Mouse (Mus musculus) heart, postnatal 0 days (tissue): Measurements from ENCODE around the gene 6330409D20Rik. TPM values are rescaled to one million over a fixed set of nuclear protein-coding genes. Genes with fewer than 3 reads are reported as not detected.

ENCODE experiments used
- ATAC-seq: fragments of 200-750 bp; cut with Nextera tagmentation; 2 replicates; pipeline ENCODE4 v1.8.0; 2017; ENCODE audit warnings: low read depth, moderate number of reproducible peaks, moderate library complexity; ENCODE audit not compliant: insufficient read depth
- DNase-seq: peaks from one replicate; pipeline ENCODE4 v3.0.0-alpha.2; 2016; ENCODE audit warnings: low spot score
- H3K27ac ChIP-seq: fragments of 300-500 bp; sonication (generic); 2 replicates; pipeline ENCODE4 v1.5.1; 2014; ENCODE audit warnings: low read depth, mild to moderate bottlenecking
- H3K27me3 ChIP-seq: fragments of 300-500 bp; sonication (generic); 2 replicates; pipeline ENCODE4 v1.6.1; 2014; ENCODE audit warnings: low read length, mixed read lengths; ENCODE audit not compliant: control insufficient read depth, insufficient read depth
- H3K36me3 ChIP-seq: fragments of 300-500 bp; sonication (generic); replicated peaks from 2 replicates; pipeline ENCODE4 v1.6.1; 2014; ENCODE audit warnings: low read length, mixed read lengths; ENCODE audit not compliant: control insufficient read depth, insufficient read depth
- H3K4me1 ChIP-seq: fragments of 300-500 bp; sonication (generic); 2 replicates; pipeline ENCODE4 v1.6.1; 2014; ENCODE audit warnings: antibody characterized with exemption; ENCODE audit not compliant: control insufficient read depth, insufficient read depth
- H3K4me2 ChIP-seq: fragments of 300-500 bp; sonication (generic); 2 replicates; pipeline ENCODE4 v1.6.1; 2014; ENCODE audit warnings: low read depth, mild to moderate bottlenecking, low read length, moderate library complexity
- H3K4me3 ChIP-seq: fragments of 300-500 bp; sonication (generic); 2 replicates; pipeline ENCODE4 v1.5.1; 2014; ENCODE audit warnings: low read depth, low read length
- H3K9ac ChIP-seq: fragments of 300-500 bp; sonication (generic); replicated peaks from 2 replicates; pipeline ENCODE4 v1.6.1; 2014; ENCODE audit warnings: low read depth, low read length, mixed read lengths
- H3K9me3 ChIP-seq: fragments of 300-500 bp; sonication (generic); replicated peaks from 2 replicates; pipeline ENCODE4 v1.6.1; 2016; ENCODE audit warnings: low read length; ENCODE audit not compliant: control insufficient read depth
- CTCF ChIP-seq: IDR thresholded peaks from 2 replicates; pipeline ENCODE4 v1.5.1; 2016; ENCODE audit warnings: antibody characterized with exemption, control low read depth, low read depth
- EP300 ChIP-seq: IDR thresholded peaks from 2 replicates; pipeline ENCODE4 v1.6.1; 2016; ENCODE audit warnings: antibody characterized with exemption, low read depth
- WGBS: fragments of 180-500 bp; shearing (Covaris S2); extraction: QIAGEN DNeasy Blood & Tissue Kit; methylation state at CpG from one replicate; pipeline ENCODE4 v1.1.7; 2014; 5-methylcytosine and 5-hydroxymethylcytosine counted together
- polyA plus RNA-seq: library from polyadenylated mRNA; unstranded; fragments of >200 nt; fragmentation: Nextera tagmentation; extraction: Ambion mirVana; gene quantifications from 2 replicates; pipeline ENCODE4 v1.2.1, GENCODE M21; 2015
- total RNA-seq: library from RNA; depleted of rRNA; stranded (reverse); fragments of >200 nt; gene quantifications from 2 replicates; pipeline ENCODE4 v1.2.3, GENCODE M21; 2014; ENCODE audit warnings: low replicate concordance

Gene 6330409D20Rik
- total and polyA plus RNA-seq, 2 experiments from 2014 or later, result 0.15 TPM; not detected in 1

GRCm38 (mm10) chr2:32763353-32763752 lies 22.5 kb upstream of the 6330409D20Rik start:
- no peak overlapping the region for H3K4me2 ChIP-seq
- no peak overlapping the region for H3K9ac ChIP-seq
- no peaks in the 10 kb centered on the region for H3K9me3 ChIP-seq
- no peak overlapping the region for H3K4me3 ChIP-seq
- no peaks in the 10 kb centered on the region for H3K27me3 ChIP-seq
- peaks cover 37% of the 10 kb centered on the region for H3K36me3 ChIP-seq
- no peak for DNase-seq
- no peak overlapping the region for H3K27ac ChIP-seq
- no peaks in the 10 kb centered on the region for H3K4me1 ChIP-seq
- ATAC-seq, result no peak
- 69% methylated on average over 3 of the region's 3 CpGs for WGBS
- TF ChIP-seq CTCF (no peak), EP300 (no peak)

GRCm38 (mm10) chr2:32761859-32762258 lies 21.0 kb upstream of the 6330409D20Rik start:
- peaks cover 37% of the 10 kb centered on the region for H3K36me3 ChIP-seq
- TF ChIP-seq CTCF (no peak), EP300 (no peak)
- no peak overlapping the region for H3K9ac ChIP-seq
- H3K9me3 ChIP-seq, result no peaks in the 10 kb centered on the region
- DNase-seq (no peak), ATAC-seq (no peak)
- H3K27me3 ChIP-seq, result no peaks in the 10 kb centered on the region
- H3K27ac ChIP-seq, result no peak overlapping the region
- no peaks in the 10 kb centered on the region for H3K4me1 ChIP-seq
- WGBS, result 62% methylated on average over 4 of the region's 4 CpGs
- no peak overlapping the region for H3K4me2 ChIP-seq
- no peak overlapping the region for H3K4me3 ChIP-seq

GRCm38 (mm10) chr2:32761361-32761760 lies 20.5 kb upstream of the 6330409D20Rik start:
- peaks cover 37% of the 10 kb centered on the region for H3K36me3 ChIP-seq
- no peaks in the 10 kb centered on the region for H3K4me1 ChIP-seq
- H3K9me3 ChIP-seq, result no peaks in the 10 kb centered on the region
- DNase-seq (no peak), ATAC-seq (no peak)
- H3K4me3 ChIP-seq, result no peak overlapping the region
- H3K27ac ChIP-seq, result no peak overlapping the region
- H3K4me2 ChIP-seq, result no peak overlapping the region
- no peak overlapping the region for H3K9ac ChIP-seq
- H3K27me3 ChIP-seq, result no peaks in the 10 kb centered on the region
- TF ChIP-seq EP300 (no peak), CTCF (no peak)
- WGBS, result 89% methylated on average over 14 of the region's 14 CpGs

GRCm38 (mm10) chr2:32759001-32759400 lies 18.2 kb upstream of the 6330409D20Rik start:
- H3K9me3 ChIP-seq, result no peaks in the 10 kb centered on the region
- TF ChIP-seq EP300 (no peak), CTCF (no peak)
- WGBS, result 86% methylated on average over 2 of the region's 2 CpGs
- H3K4me3 ChIP-seq, result no peak overlapping the region
- no peaks in the 10 kb centered on the region for H3K4me1 ChIP-seq
- H3K4me2 ChIP-seq, result no peak overlapping the region
- no peak for DNase-seq
- ATAC-seq, result no peak
- peaks cover 48% of the 10 kb centered on the region for H3K36me3 ChIP-seq
- H3K9ac ChIP-seq, result no peak overlapping the region
- no peak overlapping the region for H3K27ac ChIP-seq
- H3K27me3 ChIP-seq, result no peaks in the 10 kb centered on the region

- 73% methylated on average over 8 of the region's 8 CpGs for WGBS
- no peak overlapping the region for H3K4me2 ChIP-seq
- peaks cover 50% of the 10 kb centered on the region for H3K36me3 ChIP-seq
These were observed 17.7 kb upstream of the 6330409D20Rik start for GRCm38 (mm10) chr2:32758503-32758902.

GRCm38 (mm10) chr2:32757056-32757845 lies 16.4 kb upstream of the 6330409D20Rik start, which contains the start of gene Tor2a:
Gene Tor2a, plus strand, starts transcription at chr2:32757234.
- TF ChIP-seq CTCF, result peak; percentile 95
- TF ChIP-seq EP300, result peak; percentile 46; the same call in 1 of the 2 replicates
- Histone ChIP-seq H3K9ac (peak within 1 kb of the TSS; percentile 77), H3K27me3 (no peaks in the 10 kb centered on the region), H3K27ac (peak within 1 kb of the TSS; percentile 84), H3K36me3 (peaks cover 53% of the 10 kb centered on the region), H3K9me3 (no peaks in the 10 kb centered on the region), H3K4me2 (peak within 1 kb of the TSS; percentile 65), H3K4me1 (no peaks in the 10 kb centered on the region), H3K4me3 (peak within 1 kb of the TSS; percentile 60)
- DNase-seq, result peak; percentile 98
- under 1% methylated on average over 64 of the region's 66 CpGs for WGBS
- peak; percentile 95 for ATAC-seq

More at GRCm38 (mm10) chr2:32758503-32758902, 17.7 kb upstream of the 6330409D20Rik start:
- ATAC-seq (no peak), DNase-seq (no peak)
- Histone ChIP-seq H3K9me3 (no peaks in the 10 kb centered on the region), H3K9ac (no peak overlapping the region), H3K27me3 (no peaks in the 10 kb centered on the region), H3K27ac (no peak overlapping the region), H3K4me3 (no peak overlapping the region), H3K4me1 (no peaks in the 10 kb centered on the region)
- TF ChIP-seq CTCF (no peak), EP300 (no peak)
